Mouse (Mus musculus): ENCODE measurements around the gene Fam178b.

DNA sequence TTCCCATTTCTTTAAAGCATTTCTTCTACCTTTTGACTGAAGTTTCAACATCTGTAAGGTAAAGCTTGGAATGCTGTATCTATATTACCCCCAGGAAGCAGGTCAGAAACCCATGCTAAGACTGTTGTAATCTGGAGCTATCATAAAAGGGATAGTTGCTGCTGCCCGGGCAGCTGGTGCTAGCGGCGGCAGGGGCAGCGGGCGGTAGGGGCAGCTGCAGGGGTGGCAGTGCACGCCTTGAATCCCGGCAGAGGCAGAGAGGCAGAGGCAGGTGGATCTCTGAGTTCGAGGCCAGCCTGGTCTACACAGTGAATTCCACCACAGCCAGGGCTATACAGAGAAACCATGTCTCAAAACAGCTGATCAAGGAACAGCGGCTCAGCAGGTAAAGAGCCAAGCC is 140.1 kb downstream of the Fam178b start:
- TF ChIP-seq POLR2A (IDR thresholded peaks at IDR 0.05; ENCODE audit: low read depth, low read length) (no peak), CTCF (IDR thresholded peaks at IDR 0.05; ENCODE audit: extremely low read depth, insufficient read length, insufficient replicate concordance, low read depth, low read length) (no peak)
